Mouse (Mus musculus) CH12.LX (cell line): ENCODE data around the gene Ptpn14.

Experiments used
- CTCF ChIP-seq, 2 experiments: IDR thresholded peaks in 1 of 2; conservative IDR thresholded peaks in 1 of 2; 2 replicates each; pipeline ENCODE4 v1.5.1; 2011 to 2012; ENCODE audit warnings: low read depth in 2 of 2, low read length in 2 of 2, improper control_type of control experiment in 1 of 2, inconsistent platforms in 1 of 2, mild to moderate bottlenecking in 1 of 2, moderate library complexity in 1 of 2
- KAT2A ChIP-seq: IDR thresholded peaks from 2 replicates; pipeline ENCODE4 v1.6.1; 2012; ENCODE audit warnings: low read length, improper control_type of control experiment, inconsistent platforms; ENCODE audit not compliant: insufficient replicate concordance
- MAZ ChIP-seq: IDR thresholded peaks from 2 replicates; pipeline ENCODE4 v1.6.1; 2012; ENCODE audit warnings: low read depth, mild to moderate bottlenecking, inconsistent platforms, low read length, improper control_type of control experiment, moderate library complexity
- POLR2A ChIP-seq: IDR thresholded peaks from 2 replicates; pipeline ENCODE4 v1.6.1; 2011; ENCODE audit warnings: low read depth, mild to moderate bottlenecking, improper control_type of control experiment, low read length
- USF1 ChIP-seq: IDR thresholded peaks from 2 replicates; pipeline ENCODE4 v1.6.1; 2014; ENCODE audit warnings: low read depth, mild to moderate bottlenecking, inconsistent platforms, low read length, improper control_type of control experiment

DNA sequence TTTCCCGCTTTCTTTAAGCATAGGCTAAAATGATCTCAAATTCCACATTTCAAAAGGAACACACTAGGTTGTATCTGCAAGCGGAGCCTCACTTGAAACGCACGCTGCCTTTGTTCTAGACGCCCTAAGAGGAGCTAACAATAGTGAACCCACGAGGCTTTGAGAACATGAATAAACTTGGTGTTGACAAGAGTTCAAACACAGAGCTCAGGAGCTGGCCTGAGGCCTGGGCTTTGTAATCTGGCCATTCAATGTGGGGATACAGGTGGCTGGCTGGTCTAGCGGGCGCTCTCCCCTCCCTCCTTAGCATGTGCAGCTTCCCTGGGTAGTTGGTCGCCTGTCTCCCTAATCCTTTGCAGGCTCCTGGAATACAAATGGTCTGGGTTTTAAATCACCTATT, 169.8 kb downstream of the Ptpn14 start:
- TF ChIP-seq KAT2A: no peak
- no peak for TF ChIP-seq CTCF (conservative IDR thresholded peaks at IDR 0.05 in 1 of 2, IDR thresholded peaks at IDR 0.05 in 1 of 2; ENCODE audit: low read depth in 2 of 2, low read length in 2 of 2)
- TF ChIP-seq USF1: no peak
- no peak for TF ChIP-seq POLR2A
- no peak for TF ChIP-seq MAZ
